Mouse (Mus musculus) layer of hippocampus, adult 2 months (tissue): ENCODE results near the gene Harbi1. TPM values are rescaled to one million over a fixed set of nuclear protein-coding genes. Genes with fewer than 3 reads are reported as not detected.
A peak's percentile ranks its signal among the peaks of the same experiment; 100 is the strongest.

Experiments used
- DNase-seq, 2 experiments: peaks; one replicate each; pipeline ENCODE4 v3.0.0; 2022; ENCODE audit warnings: low spot score in 2 of 2
- H3K27ac ChIP-seq: fragments of 200-600 bp; 2 replicates; pipeline ENCODE4 v1.8.1; 2022
- H3K4me3 ChIP-seq: fragments of 200-600 bp; 2 replicates; pipeline ENCODE4 v1.8.1; 2022; ENCODE audit warnings: mild to moderate bottlenecking
- CTCF ChIP-seq: fragments of 200-600 bp; conservative IDR thresholded peaks from 2 replicates; pipeline ENCODE4 v1.8.1; 2022; ENCODE audit warnings: antibody characterized with exemption, mild to moderate bottlenecking, moderate library complexity
- total RNA-seq, 2 experiments: library from RNA; stranded (reverse); gene quantifications; 2 replicates each; pipeline ENCODE4 v1.2.3; 2021

The Harbi1 gene
- total RNA-seq, 2 experiments from 2014 or later = 6.7 to 10.0 TPM

- Histone ChIP-seq H3K4me3 (no peak overlapping the region), H3K27ac (no peak overlapping the region)
- TF ChIP-seq CTCF = no peak
- no peak for DNase-seq
Measured at GRCm38 (mm10) chr2:91727011-91727410, 16.4 kb downstream of the Harbi1 start.

DNA sequence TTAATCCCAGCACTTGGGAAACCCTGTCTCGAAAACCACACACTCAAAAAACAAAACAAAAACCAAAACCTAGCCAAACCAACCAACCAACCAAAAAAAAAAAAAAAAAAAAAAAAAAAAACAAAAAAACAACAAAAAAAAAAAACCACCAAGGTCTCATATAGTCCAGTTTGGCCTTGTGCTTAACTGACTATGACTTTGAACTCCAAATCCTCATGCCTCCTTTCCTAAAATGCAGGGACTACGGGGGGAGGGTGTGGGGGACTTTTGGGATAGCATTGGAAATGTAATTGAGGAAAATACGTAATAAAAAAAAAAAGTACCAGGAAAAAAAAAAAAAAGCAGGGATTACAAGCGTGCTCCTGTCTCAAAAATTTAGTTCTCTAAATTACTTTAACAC, 18.9 kb downstream of the Harbi1 start:
- Histone ChIP-seq H3K4me3 (peak overlapping the region; percentile 93), H3K27ac (peak overlapping the region; percentile 97)
- no peak for TF ChIP-seq CTCF
- no peak for DNase-seq

- H3K4me3 ChIP-seq = peak within 1 kb of the TSS; percentile 93
- peak; percentile 89 to 91 for DNase-seq
Measured at GRCm38 (mm10) chr2:91729971-91730821, 19.5 kb downstream of the Harbi1 start, which contains the start of gene Ambra1. Gene Ambra1 (plus strand): TSS chr2:91730134.

DNA sequence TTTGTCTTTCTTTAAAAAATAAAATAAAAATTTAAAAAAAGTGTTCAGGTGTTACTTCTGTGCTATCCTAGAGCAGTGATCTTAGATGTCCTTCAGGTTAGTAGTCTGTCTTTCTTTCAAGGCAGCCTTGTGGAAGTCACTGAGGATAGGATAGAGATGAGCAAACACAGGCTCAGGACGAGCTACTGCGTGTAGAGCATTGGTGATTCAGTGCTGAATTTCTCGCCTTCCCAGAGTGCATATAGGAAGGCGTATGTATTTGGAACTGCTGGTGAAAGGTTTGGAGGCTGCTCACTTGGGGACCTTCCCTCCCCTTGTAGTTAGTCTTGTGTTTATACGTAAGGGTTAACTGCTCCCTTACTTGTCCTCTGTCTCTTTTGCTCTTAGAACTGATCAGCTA, 24.6 kb downstream of the Harbi1 start:
- Histone ChIP-seq H3K27ac (no peak overlapping the region), H3K4me3 (no peak overlapping the region)
- DNase-seq = no peak
- no peak for TF ChIP-seq CTCF

More at GRCm38 (mm10) chr2:91729971-91730821, 19.5 kb downstream of the Harbi1 start, which contains the start of gene Ambra1:
- H3K27ac ChIP-seq = peak within 1 kb of the TSS; percentile 97
- peak; percentile 64 for TF ChIP-seq CTCF

DNA sequence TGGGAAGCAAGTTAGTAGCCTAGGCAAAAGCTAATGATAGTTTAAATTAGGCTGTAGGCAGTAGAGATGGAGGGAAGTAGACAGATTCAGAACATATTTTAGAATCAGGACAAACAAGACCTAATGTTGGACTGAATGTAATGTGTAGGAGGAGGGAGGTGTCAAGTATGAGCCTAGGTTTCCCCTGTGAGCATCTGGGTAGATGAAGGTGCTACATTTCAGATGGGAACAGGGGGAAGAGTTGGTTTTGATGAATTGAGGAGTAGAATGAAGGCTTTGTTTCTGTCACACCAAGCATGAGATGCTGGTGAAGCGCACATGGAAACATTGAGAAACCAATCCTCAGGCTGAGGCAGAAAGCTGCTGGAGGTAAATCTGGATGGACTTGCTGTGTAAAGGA, 28.9 kb downstream of the Harbi1 start:
- Histone ChIP-seq H3K27ac (no peak overlapping the region), H3K4me3 (no peak overlapping the region)
- no peak for TF ChIP-seq CTCF
- no peak for DNase-seq

DNA sequence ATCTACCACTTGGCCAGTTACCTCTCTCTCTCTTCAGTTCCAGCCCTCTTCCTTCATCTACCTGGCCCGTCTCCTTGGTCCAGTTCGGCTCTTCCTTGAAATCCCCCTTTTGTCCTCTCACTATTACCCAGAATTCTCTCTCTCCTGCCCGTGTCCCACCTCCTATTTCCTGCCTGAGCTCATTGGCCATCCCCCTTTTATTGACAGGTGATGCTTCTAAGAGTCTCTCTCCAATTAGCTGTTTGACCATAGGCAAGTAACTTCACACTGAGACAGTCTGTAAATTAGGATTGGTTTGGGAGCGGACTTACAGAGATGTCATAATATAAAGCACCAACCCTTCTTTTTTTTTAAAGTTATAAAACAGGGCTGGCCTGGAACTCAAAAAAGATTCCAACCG, 34.0 kb downstream of the Harbi1 start:
- Histone ChIP-seq H3K27ac (no peak overlapping the region), H3K4me3 (no peak overlapping the region)
- no peak for TF ChIP-seq CTCF
- no peak for DNase-seq

DNA sequence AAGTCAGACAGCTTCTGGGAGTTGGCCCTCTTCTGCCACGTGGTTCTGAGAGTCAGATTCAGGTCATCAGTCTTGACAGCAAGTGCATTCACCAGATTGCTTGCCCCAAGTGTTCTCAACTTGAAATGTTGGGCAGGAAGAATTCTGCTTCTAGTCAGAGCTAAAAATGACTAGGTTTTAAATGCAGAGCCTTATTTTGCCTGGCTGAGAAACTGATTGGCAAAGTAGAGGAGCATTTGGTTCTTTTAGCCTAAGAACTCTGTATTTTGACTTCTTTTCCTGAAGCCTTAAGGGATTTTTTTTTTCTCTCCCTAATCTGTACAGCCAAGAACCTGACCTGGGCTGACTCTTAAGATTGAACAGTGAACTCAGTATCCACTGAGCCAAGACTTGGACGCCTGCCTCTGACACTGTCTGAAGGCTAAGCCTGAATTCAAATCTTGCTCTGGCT, 39.2 kb downstream of the Harbi1 start:
- Histone ChIP-seq H3K27ac (peak overlapping the region; percentile 75), H3K4me3 (no peak overlapping the region)
- DNase-seq = no peak
- TF ChIP-seq CTCF = no peak

Other genes with a start within 250 kb of the Harbi1 start
- gene Ckap5, start 184.1 kb upstream of the Harbi1 start, total RNA-seq = 100 to 1,000 TPM; 111 to 115 TPM
- under 1 TPM in 1 of 2 experiments, not detected in 1; 0.27 TPM for gene F2, start 74.4 kb upstream of the Harbi1 start, total RNA-seq
- gene Zfp408, start 61.1 kb upstream of the Harbi1 start, total RNA-seq = 10 to 100 TPM; 11.0 to 12.4 TPM
- 10 to 100 TPM; 65.1 to 66.2 TPM for gene Arhgap1, start 61.0 kb upstream of the Harbi1 start, total RNA-seq
- 10 to 100 TPM; 73.9 to 75.3 TPM for gene Atg13, start 276 bp upstream of the Harbi1 start, total RNA-seq
- 10 to 100 TPM; 49.7 to 50.4 TPM for gene Ambra1, start 19.3 kb downstream of the Harbi1 start, total RNA-seq
- gene Chrm4, start 216.4 kb downstream of the Harbi1 start, total RNA-seq = 10 to 100 TPM; 22.1 to 26.0 TPM
- 10 to 100 TPM; 25.3 to 31.9 TPM for gene Mdk, start 221.4 kb downstream of the Harbi1 start, total RNA-seq
- gene Gm9821, start 234.9 kb downstream of the Harbi1 start, total RNA-seq = not detected